Mouse (Mus musculus): Measurements from ENCODE around the gene Myl6.
"Not testable (repeated sequence)": the region's sequence is repeated elsewhere in the genome, so short reads cannot be mapped to it uniquely, and the experiment has no call there.

GRCm38 (mm10) chr10:128492051-128492450, 1.9 kb downstream of the Myl6 start:
- TF ChIP-seq POLR2A (IDR thresholded peaks at IDR 0.05; ENCODE audit: insufficient read length, low read depth); MYOG (IDR thresholded peaks at IDR 0.05; ENCODE audit: control insufficient read depth in 1 of 3, insufficient read depth in 1 of 3, insufficient read length in 2 of 3, low read depth in 2 of 3); USF1 (IDR thresholded peaks at IDR 0.05; ENCODE audit: low read depth); MYOD1 (IDR thresholded peaks at IDR 0.05; ENCODE audit: control insufficient read depth in 1 of 3, insufficient read length in 2 of 3, low read depth in 2 of 3); POLR2AphosphoS2 (IDR thresholded peaks at IDR 0.05; ENCODE audit: insufficient read length, low read depth); E2F4 (IDR thresholded peaks at IDR 0.05; ENCODE audit: insufficient read depth); TCF3 (IDR thresholded peaks at IDR 0.05; ENCODE audit: insufficient read length, low read depth); MAX (IDR thresholded peaks at IDR 0.05; ENCODE audit: low read depth); CEBPB (IDR thresholded peaks at IDR 0.05; ENCODE audit: insufficient read depth, poor library complexity, severe bottlenecking); TCF12 (IDR thresholded peaks at IDR 0.05; ENCODE audit: insufficient read depth, poor library complexity, severe bottlenecking); REST (IDR thresholded peaks at IDR 0.05; ENCODE audit: insufficient read depth, insufficient read length): not testable (repeated sequence)
